Mouse (Mus musculus) urinary bladder, postnatal 14 days (tissue): ENCODE measurements at regions not wholly inside any gene's neighbourhood (a gene's known extent, or its start where the extent isn't known, plus 50 kb on each side); places are given as distances from the start of the nearest gene placed in this dataset.

ENCODE experiments used
- DNase-seq: peaks from one replicate; pipeline ENCODE4 v3.0.0; 2021; ENCODE audit warnings: low spot score

DNA sequence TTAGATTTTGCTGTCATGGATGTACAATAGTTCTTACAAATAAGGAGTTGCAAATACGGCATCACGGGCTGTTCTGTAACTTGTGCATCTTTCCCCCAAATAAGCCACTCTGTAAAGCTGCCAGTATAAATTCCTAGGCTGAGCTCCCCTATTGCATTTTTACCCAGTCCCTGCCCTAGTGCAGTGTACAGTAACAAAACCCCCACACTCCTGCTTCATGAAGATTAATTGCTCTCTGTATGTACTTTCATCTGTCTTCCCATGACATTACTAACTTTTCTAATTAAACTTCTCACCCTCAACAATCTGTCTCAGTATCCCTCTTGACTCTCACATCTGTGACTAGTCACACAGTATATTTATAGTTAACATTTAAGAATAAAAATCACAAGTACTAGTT is 73.4 kb downstream of the Tm4sf1 start:
- no peak for DNase-seq

DNA sequence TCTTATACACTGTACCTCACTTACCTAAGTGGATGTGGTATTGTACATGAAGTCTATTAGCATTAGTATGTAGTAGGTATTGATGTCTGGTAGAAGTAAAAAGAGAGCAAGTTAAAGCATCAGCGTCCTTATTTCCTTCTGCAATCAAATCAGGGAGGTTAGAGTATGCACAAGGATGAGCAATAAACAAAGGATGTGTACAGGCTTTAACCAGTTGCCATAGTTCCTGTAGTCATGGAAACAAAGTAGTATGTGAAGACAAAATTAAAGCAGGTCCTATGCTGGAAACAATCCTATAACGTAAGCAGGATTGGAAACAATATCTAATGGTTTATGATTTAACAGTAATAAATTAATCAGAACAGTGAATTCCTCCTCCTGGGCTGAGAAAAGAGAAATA is 78.0 kb downstream of the Tm4sf1 start:
- DNase-seq: no peak

DNA sequence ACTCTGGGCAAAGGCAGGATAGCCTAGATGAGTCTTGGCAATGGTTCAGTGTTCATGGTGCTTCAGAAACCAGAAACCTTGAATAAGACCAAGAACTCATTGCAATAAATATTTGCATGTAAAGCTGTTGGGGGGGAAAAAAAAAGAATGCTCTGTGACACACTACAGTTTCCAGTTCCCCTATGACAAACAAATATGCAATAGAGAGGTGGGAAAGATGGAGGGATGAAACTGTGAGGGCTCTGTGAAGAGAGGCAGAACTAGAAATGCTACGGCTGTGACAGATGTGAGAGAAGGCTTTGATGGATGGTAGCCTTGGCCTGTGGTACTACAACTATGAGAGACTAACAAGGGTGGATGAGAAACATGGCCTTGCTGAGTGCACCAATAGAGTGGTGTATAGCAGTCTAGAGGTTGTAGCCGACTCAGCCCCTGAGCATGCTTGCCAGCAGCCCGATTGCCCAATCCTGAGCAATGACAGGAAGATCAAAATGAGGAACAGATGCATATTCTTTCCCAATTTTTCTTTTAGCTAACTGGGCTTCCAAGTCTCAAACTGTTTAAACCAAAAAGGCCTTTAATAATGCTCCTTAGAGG is 79.4 kb downstream of the Tm4sf1 start:
- DNase-seq: no peak

DNA sequence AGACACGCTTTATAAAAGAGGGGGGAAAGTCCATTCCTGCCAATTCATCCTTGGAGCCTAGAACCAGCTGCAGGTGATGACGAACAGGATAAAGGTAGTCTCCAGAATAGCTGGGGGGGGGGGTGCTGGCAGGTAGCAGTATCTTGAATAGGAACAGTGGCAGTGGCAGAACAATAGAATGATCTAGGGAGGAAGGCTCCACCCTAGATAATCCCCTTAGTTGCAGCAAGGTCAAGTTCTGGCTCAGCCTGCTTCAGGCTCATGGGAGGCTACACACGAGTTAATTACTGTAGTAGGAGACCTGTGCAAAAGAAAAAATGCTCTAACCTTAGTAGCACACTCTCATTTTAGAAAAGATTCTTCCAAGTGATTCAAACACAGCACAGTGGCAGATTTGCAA is 83.4 kb downstream of the Tm4sf1 start:
- DNase-seq: no peak

DNA sequence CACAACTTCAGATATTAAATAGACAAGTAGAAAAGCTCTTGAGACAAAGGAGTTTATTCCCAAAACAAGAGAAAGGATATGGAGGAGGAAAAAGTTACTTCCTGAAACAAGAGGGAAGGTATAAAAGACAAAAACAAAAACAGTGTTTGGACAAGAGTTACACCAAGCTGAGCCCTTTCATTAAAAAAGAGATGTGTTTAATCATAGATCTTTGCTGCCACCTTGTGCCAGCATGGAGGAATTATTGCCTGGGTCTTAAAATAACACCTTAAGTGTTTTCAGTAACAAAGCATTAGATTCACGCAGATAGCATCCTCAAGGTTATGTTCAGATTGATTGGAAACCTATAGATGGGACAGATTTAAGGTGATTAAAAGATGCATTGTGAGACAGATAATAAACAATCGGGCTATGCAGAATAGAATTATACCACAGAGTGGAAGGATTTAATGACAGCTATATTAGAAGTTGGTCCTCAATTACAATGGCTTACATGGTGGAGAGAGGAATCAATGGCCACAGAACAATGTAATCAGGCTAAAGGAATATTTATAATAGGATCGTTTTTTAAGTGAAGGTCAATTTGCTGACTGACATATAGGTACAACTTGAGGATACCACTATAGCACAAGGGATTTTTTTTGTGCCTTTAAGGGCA is 97.6 kb downstream of the Tm4sf1 start:
- peak; percentile 40 for DNase-seq

DNA sequence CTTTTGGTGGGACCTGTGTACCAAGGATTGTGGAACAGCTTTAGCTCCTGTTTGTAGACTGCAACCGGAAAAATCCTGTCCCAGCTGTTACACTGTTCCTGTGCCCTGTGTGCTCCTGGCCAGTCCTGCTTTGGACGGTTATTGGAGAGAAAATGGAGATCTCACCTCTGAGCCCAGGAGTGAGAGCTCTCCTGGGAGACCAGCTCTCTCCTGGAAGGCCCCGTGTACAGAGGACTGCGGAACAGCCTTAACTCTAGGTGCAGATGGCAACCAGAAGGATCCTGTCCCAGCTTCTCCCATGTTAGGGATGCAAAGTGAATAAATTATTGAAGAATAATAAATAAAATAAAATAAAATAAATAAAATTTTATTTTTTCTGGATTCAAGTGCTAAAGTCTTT is 98.4 kb downstream of the Tm4sf1 start:
- no peak for DNase-seq

DNA sequence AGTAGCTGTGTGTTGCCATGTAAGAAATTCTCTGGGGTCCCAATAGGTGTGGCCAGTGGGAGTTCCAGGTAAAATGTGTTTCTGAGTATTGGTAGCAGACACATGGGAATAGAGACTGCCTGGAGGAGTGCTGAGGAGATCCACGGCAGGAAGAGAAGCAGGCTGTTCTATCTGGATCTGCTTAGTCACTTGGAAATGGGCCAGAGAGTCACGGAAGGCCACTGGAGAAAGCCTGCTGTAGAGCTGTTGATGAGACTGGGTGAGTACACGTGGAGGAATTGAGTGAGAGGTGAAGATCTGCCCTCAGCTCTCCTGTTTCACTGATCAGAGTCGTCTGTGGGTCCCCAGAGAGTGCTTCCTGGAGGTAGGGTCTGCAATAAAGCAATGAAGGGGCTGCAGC is 120.2 kb downstream of the Tm4sf1 start:
- DNase-seq: peak; percentile 4

DNA sequence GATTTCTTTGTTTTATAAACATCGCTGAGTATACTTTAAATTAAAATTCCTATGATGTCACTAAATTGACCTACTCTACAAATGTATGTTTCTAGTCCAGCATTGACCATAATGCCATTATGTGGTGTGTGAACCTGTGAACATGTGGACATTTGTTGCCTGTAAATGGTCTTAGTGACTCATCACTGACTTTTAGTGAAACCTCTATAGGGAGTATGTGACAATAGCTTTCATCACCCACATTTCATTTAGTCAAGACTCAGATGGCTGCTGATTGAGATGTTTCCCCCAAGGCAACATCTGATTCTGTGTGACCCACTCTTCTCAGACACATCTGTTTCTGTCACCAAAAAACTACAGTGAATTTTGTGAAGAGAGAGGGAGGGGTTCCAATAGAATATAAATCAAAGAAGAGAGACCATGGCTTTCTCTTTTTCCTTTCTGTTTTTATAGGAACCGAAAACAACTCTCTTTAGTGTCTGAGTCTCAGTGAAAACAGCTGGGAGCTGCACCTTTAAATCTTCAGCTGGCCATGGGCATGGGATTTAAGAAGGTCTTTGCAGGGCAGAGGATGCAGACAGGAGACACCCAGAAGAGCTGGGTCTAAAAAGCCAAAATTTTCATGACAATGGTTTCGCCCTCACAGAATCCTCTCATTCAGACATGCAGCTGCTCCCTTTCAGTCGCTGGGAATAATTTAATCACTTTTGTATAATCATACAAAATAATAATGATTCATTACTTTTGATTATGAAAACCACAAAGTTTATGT is 148.4 kb downstream of the Tm4sf1 start:
- DNase-seq: no peak

DNA sequence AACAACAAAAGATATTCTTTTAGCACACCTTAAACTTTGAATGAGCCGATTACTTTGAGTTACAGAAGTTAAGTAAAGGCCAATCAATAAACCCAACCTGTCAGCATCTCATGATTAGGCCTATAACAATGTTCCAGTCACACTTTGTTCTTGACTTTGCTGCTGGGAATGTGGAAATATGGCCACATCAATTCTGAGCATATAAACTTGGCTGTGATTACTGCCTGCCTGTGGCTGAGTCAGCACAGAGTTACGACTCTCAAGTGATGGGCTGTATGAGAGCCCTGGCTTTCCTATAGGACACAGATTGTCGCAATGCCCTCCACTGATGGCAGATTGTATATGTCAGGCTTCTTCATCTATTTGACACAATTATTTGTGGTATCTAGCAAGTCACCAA is 152.6 kb downstream of the Tm4sf1 start:
- DNase-seq: no peak

DNA sequence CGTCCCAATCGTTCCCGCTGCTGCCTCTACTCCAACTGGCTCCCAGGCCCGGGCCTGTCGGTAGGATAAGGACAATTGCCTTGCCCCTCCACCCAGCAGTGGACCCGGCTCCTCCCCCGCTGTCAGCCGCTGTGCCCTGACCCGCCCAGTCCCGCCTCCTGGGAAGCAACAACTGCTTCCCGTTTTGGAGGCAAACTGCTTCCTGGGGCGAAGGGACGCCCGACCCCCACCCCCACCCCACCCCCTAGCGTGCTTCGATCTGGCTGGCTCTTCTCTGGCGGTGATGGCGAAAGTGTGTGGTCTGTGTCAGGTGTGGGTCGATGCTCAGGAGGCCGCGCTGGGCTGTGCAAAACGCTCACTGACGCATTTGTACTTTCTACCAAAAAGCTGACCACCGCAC is 164.9 kb downstream of the Tm4sf1 start:
- DNase-seq: peak; percentile 4

DNA sequence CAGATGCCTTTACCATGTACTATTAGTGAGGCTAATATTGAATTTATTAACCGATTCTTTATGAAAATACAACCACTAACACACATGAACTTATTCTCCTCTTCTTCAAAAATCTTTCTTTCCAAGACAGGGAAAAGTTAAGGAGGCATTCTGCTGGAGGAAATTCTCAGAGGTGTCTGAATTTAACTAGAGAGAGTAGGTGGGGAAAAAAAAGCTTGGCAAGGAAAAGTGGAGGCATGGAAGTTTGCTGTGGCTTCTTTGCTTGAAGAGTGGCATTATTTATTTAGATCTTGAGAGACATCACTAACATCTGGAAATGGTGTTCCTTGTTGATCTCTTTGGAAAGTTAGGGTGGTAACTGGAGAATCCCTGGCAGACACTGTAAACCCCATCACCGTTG is 173.2 kb downstream of the Tm4sf1 start:
- no peak for DNase-seq

DNA sequence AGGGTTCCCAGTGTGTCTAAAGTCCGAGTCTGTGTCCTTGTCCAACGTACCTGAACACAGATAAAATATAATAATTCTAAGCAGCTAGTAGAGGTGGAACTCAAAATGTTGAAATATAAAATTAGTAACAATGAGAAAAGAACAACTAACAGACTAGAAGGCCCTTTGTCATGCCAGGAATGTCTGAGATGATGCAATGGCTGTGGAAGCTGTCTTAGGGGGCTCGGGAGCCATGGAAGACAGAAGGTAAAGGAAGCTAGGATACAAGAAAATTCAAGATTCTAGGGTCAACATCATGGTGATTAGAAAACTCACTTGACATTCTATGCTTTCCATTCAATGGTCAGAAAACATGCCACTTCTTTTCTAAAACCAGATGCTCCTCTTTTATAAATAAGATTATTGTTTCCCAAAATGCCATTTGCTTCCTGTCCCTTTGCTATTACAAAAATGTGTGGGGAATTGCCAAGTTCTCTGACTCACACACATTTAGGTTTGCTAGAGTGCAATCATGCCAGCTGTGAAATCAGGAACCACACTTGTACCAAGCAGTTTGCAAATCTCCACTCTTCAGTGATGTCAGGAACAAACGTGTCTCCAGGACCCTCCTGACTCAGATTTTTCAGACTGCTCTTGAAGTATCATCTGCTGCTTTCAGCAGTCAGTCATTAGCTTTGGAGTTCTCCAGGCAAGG is 175.8 kb downstream of the Tm4sf1 start:
- DNase-seq: no peak

DNA sequence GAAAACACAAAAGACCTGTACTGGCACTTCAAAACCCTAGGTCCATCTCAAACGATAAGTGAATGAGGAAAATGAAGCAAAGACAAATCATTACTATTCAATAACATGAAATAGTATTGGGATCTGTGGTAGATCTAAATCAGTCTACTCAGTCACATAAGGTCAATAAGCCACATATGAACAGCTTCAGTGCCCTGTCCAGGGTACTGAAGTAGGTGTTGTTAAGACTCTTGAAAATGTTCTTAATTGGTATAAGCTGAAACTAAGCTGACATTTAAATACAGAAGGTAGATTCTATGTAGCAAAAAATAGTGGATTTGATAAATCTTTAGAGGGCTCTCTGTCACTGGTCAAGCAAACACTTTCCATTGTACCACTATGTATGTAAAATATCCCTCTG is 183.8 kb downstream of the Tm4sf1 start:
- DNase-seq: no peak

DNA sequence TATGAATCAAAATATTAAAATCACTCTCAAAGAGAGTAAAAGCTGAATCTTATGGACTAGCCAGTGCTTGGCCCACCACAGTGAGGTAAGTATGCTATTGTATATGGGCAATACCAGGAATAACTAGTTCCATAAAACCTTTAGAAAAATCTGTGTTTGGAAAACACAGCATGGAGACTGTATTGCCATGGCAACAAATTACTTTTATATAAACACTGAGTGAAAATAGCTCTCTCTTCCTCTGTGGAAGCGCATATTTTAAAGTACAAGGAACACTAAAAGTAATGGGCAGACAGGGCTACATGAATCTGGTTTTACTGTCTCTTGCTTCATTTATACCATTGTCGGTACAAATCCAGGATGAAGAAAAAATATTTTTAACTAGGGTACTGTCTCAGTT is 199.5 kb downstream of the Tm4sf1 start:
- no peak for DNase-seq

DNA sequence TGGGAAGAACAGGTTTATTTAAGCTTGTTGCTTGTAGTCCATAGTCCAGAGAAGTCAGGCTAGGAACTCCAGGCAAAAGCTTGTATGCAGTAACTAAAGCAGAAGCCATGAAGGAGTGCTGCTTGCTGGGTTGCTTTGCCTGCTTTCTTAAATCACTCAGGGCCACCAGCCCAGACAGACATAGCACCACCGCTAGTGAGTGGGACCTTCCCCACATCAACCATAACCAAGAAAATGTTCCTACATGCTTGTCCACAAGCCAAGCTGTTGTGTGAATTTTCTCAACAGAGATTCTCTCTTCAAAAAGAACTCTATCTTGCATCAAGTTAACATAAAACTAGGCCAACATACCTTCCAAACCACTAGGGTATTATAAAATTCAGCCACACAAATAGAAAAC is 201.3 kb downstream of the Tm4sf1 start:
- no peak for DNase-seq

DNA sequence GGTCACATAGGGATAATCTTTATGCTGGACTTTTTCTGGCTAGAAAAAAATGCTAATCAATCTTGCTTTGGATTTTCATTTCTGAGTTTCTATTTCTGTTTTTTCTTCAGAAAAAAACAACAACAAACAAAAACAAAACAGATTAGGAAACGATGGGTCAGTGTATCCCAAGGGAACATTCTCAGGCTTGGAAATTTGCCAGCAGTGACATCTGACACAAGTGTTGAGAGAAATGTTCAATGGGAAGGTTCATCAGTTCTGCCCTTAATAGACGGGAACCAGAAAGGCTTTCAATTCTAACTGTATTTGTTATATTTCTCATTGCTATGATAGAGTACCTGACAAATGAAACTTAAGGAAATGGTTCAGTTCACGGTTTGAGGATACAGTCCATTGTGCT is 206.9 kb downstream of the Tm4sf1 start:
- DNase-seq: no peak

DNA sequence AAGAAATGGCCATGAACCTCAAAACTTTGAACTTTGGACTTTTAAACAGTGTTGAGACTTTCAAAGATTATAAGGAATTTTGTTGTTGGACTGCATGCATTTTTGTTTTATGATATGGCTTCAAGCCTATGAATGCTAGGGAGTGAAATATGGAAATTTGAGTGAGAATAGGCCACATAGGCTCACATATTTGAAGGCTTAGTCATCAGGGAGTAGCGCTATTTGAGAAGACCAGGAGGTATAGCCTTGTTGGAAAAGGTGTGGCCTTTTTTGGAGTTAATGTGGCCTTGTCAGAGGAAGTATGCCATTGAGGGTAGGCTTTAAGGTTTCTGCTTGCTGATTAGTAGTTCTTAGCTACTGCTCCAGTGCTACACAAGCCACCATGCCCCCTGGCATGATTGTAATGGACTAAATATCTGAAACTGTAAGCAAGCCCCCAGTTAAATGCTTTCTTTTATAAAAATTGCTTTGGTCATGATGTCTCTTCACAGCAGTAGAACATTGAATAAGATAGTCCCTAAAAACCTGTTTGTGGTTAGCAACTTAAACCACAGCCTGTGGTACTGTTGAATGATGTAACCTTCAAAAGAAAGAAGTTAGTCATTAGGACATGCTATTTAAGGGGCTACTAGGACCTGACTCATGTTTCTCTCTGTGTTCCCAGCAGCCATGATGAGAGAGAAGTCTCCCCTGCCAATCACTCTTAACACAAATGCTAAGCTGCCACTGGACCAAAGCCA is 208.4 kb downstream of the Tm4sf1 start:
- no peak for DNase-seq

DNA sequence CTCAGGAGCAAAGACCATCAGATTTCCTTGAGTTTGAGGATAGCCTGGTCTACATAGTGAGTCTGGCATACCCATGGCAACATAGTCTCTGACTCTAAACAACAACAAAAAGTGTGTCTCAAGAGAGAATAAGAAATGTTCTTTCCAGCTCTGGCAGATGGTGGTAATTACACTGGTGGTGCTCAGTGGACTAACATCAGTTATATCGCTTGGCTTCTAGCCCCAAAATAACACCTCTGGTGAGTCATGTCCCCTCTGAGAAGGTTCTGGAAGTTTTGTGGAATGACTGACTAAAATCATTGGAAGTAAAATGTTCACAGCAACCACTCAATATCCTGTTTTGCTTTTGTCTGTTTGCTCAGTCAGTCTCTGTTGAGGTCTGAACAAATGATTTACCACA is 227.3 kb downstream of the Tm4sf1 start:
- DNase-seq: no peak

DNA sequence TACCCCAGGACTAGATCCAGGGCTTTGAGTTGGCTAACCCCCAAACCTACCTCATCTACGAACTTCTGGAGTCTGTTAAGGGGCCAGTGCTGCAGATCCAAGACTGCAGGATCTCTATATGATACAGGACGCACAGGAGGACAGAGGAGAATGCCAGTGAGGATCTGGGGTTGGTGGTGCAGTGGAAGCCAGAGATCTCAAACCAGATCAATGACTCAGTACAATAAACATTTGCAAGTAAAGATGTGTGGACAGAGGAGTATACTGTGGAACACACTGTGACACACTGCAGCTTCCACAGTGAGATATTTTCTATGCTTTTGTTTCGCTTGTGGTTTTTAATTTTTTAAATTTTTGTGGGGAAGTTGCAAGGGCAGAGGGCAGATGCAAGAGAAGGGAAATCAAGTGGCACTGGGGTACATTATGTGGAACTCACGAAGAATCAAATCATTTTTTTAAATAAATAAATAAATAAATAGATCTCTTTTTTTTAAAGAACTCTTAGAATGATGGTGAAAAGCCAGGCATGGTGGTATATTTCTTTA is 227.8 kb downstream of the Tm4sf1 start:
- no peak for DNase-seq

DNA sequence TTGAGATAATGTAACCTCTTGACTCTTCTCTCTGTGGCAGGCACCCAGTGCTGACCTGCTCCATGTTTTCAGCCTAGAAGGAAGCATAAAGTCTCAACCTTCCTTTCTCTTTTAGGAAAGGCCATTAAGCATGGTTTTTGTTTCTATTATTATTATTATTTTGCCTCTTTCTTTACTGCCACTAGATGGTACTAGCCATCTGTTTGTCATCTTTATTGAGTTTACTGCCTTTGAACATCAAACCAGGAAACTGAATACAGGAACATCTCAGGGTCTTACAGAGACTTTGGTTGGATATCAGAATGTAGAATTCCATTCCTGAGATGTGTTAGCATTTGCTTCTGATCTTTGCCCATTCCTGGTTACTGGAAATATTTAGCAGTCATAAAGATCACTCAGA is 268.8 kb downstream of the Tm4sf1 start:
- no peak for DNase-seq

DNA sequence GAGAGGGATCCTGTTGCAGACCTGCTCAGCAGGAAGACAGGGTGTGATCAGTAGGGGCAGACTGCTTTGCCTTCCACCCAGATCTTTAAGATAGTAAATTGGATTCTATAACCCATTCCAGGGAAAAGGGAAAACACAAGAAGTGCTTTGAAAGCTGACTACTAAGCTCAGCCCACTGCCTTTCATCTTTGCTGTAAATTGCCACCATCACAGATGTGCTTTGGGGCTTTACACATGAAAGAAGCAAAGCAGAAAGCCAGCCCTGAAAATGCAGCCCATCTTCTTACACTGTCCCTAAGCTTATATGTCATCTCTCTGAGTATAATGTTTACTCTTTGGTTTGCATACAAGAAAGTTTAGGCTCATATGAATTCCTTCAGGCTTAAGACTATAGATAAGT is 283.6 kb downstream of the Tm4sf1 start:
- no peak for DNase-seq

DNA sequence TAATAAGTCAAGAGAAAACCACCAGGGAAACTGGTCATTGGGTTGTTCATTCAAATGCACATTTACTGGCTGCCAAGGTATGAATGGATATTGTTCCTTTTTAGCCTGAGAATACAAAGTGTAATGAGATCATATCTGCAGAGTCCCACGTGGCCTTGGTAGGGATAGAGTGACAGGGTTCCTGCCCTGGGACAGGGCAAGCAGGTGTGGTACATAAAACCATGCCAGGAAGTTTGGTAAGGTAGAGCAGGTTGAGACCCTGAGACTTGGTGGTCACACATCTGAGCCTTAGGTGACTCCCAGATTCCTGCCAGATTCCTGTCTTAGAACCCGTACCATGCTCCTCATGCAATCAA is 320.5 kb downstream of the Tm4sf1 start:
- no peak for DNase-seq
